Mouse (Mus musculus) liver, postnatal 0 days (tissue): ENCODE measurements around the gene Mical3. TPM values are rescaled to one million over a fixed set of nuclear protein-coding genes. Genes with fewer than 3 reads are reported as not detected.

Experiments
- ATAC-seq: fragments of 200-750 bp; cut with Nextera tagmentation; 2 replicates; pipeline ENCODE4 v1.8.0; 2017; ENCODE audit warnings: mild to moderate bottlenecking, moderate library complexity
- DNase-seq: peaks from one replicate; pipeline ENCODE4 v3.0.0-alpha.2; 2016
- H3K27ac ChIP-seq: fragments of 300-500 bp; sonication (generic); 2 replicates; pipeline ENCODE4 v1.5.1; 2014; ENCODE audit warnings: antibody characterized with exemption, moderate library complexity, mild to moderate bottlenecking, low read depth
- H3K27me3 ChIP-seq: fragments of 300-500 bp; sonication (generic); 2 replicates; pipeline ENCODE4 v1.6.1; 2014; ENCODE audit warnings: low read length, control low read depth, mixed read lengths; ENCODE audit not compliant: insufficient read depth
- H3K36me3 ChIP-seq: fragments of 300-500 bp; sonication (generic); replicated peaks from 2 replicates; pipeline ENCODE4 v1.6.1; 2014; ENCODE audit warnings: mild to moderate bottlenecking, control low read depth, low read length, moderate library complexity, mixed read lengths; ENCODE audit not compliant: insufficient read depth
- H3K4me1 ChIP-seq: fragments of 300-500 bp; sonication (generic); 2 replicates; pipeline ENCODE4 v1.6.1; 2014; ENCODE audit warnings: antibody characterized with exemption, mild to moderate bottlenecking, control low read depth; ENCODE audit not compliant: insufficient read depth
- H3K4me2 ChIP-seq: fragments of 300-500 bp; sonication (generic); 2 replicates; pipeline ENCODE4 v1.6.1; 2014; ENCODE audit warnings: low read depth, mild to moderate bottlenecking, low read length, moderate library complexity, mixed read lengths
- H3K4me3 ChIP-seq: fragments of 300-500 bp; sonication (generic); 2 replicates; pipeline ENCODE4 v1.5.1; 2014; ENCODE audit warnings: low read depth, low read length
- H3K9ac ChIP-seq: fragments of 300-500 bp; sonication (generic); replicated peaks from 2 replicates; pipeline ENCODE4 v1.6.1; 2014; ENCODE audit warnings: mild to moderate bottlenecking, moderate library complexity
- H3K9me3 ChIP-seq: fragments of 300-500 bp; sonication (generic); 2 replicates; pipeline ENCODE4 v1.6.1; 2016; ENCODE audit warnings: mild to moderate bottlenecking, control low read depth, low read length, mixed read lengths
- CTCF ChIP-seq: sonication (generic); IDR thresholded peaks from 2 replicates; pipeline ENCODE4 v1.5.1; 2016; ENCODE audit warnings: antibody characterized with exemption, low read depth
- EP300 ChIP-seq: IDR thresholded peaks from 2 replicates; pipeline ENCODE4 v1.6.1; 2016; ENCODE audit warnings: antibody characterized with exemption, low read depth, mild to moderate bottlenecking
- WGBS: fragments of 180-500 bp; shearing (Covaris S2); extraction: QIAGEN DNeasy Blood & Tissue Kit; methylation state at CpG from one replicate; pipeline ENCODE4 v1.1.7; 2014; ENCODE audit not compliant: insufficient replicate concordance; 5-methylcytosine and 5-hydroxymethylcytosine counted together
- polyA plus RNA-seq: library from polyadenylated mRNA; unstranded; fragments of >200 nt; fragmentation: Nextera tagmentation; extraction: Ambion mirVana; gene quantifications from 2 replicates; pipeline ENCODE4 v1.2.1, GENCODE M21; 2015

Gene Mical3
- polyA plus RNA-seq, 1 experiment from 2014 or later: 4.5 TPM

DNA sequence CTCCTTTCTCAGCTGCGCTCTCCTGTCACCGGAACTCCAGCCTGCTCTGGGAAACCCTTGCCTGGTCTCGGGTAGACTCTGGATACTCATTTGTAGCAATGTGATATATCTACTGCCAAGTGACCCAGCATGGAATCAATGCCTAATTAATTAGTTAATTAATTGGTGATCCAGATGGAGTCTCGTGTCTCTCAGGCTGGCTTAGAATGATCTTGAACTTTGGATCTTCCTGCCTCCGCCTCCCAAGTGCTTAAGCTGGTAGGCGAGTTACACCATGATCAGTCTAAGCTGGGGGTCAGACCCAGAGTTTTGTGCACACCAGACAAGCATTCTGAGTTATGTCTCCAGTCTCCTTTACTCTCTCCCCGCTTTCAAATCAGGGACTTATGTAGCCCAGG, 189.7 kb downstream of the Mical3 start:
- H3K4me1 ChIP-seq: peaks cover 5% of the 10 kb centered on the region
- no peak overlapping the region for H3K9ac ChIP-seq
- WGBS: 86% methylated on average over 7 of the region's 7 CpGs
- ATAC-seq: no peak
- H3K27ac ChIP-seq: no peak overlapping the region
- no peaks in the 10 kb centered on the region for H3K9me3 ChIP-seq
- no peaks in the 10 kb centered on the region for H3K36me3 ChIP-seq
- H3K4me3 ChIP-seq: no peak overlapping the region
- DNase-seq: no peak
- no peak overlapping the region for H3K4me2 ChIP-seq
- no peaks in the 10 kb centered on the region for H3K27me3 ChIP-seq
- TF ChIP-seq EP300: no peak
- no peak for TF ChIP-seq CTCF

DNA sequence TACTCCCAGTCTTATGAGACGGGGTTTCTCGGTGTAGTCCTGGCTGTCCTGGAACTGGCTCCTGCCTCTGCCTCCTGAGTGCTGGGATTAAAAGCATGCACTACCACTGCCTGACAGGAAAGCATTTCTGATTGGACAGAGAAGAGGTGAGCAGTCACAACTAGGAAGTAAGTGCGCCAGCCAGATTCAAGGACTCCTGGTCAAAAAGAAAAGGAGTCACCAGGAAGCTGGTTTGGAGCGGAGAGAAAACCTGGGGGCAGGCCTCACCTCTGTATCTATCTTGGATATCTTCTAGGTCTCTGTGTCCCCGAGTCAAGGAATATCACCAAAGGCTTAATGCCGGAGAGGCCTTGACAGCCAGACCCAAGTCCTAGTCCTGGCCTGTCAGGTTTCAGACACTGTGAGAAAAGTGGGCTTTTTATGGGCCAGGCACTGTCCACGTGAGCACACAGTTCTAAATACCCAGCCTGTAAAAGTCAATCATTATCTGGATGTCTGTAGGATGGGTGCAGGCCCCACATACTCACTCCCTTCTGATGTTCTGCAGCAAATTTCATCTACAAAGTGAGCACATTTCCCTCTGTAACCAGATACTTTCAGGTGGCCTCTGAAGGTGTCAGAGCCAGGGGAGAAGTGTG, 190.2 kb downstream of the Mical3 start:
- no peak overlapping the region for H3K4me3 ChIP-seq
- ATAC-seq (no peak), DNase-seq (no peak)
- no peak overlapping the region for H3K9ac ChIP-seq
- H3K27me3 ChIP-seq: no peaks in the 10 kb centered on the region
- H3K9me3 ChIP-seq: no peaks in the 10 kb centered on the region
- H3K4me1 ChIP-seq: peaks cover 3% of the 10 kb centered on the region
- TF ChIP-seq CTCF (no peak), EP300 (no peak)
- no peak overlapping the region for H3K27ac ChIP-seq
- H3K36me3 ChIP-seq: no peaks in the 10 kb centered on the region
- WGBS: 89% methylated on average over 7 of the region's 7 CpGs
- H3K4me2 ChIP-seq: no peak overlapping the region

DNA sequence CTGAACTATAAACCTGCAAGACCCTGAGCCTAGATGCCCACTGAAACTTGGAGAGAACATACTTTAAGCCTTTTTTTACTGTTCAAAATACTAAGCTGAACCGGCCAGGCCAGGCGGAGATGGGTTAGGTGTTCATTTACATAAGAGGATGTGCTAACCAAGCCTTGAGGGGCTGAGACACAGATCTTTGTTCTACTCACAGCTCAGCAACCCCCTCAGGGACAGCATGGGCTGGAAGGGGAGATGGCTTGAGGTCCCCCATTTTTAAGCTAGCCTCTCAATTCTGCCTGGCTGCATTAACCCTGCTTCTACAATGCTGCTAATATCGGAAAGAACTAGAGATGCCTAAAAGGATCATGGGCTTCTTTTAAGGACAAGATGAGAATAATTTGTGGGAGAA, 191.0 kb downstream of the Mical3 start:
- H3K4me1 ChIP-seq: peaks cover 2% of the 10 kb centered on the region
- TF ChIP-seq EP300: no peak
- no peak for TF ChIP-seq CTCF
- no peak overlapping the region for H3K27ac ChIP-seq
- H3K4me2 ChIP-seq: no peak overlapping the region
- no peak for ATAC-seq
- H3K27me3 ChIP-seq: no peaks in the 10 kb centered on the region
- no peak overlapping the region for H3K9ac ChIP-seq
- WGBS: 86% methylated on average over 3 of the region's 3 CpGs
- DNase-seq: no peak
- H3K9me3 ChIP-seq: no peaks in the 10 kb centered on the region
- no peaks in the 10 kb centered on the region for H3K36me3 ChIP-seq
- H3K4me3 ChIP-seq: no peak overlapping the region

DNA sequence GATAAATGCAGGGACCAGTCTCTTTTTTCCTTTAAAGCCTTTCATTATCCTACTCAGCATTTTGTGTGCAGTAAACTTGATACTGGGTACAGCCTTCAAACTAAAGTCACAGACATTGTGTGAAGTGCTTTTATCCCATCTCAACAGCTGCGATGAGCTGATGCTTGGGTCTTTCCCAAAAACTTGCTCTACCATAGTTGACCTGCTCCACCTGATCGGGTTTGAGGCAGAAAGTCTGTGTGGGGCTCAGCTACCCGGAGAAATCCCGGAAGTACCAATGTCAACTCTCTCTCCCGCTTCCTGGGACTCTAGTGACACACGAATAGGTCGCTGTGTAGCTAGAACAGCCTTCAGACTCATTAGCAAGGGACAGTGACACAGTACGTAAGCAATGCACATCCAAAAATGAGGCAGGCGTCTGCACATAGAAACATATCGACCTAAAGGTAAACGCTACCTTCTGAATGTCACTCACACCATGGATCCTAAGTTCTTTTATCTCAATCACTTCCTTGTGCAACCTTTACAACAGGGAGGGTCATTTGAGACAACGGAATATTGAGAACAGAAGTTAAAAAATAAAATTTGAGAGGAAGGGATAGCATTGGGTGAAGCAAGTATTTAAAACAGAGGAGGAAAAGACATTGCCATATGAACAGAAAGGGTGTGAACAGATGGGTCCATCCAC, 191.9 kb downstream of the Mical3 start:
- H3K9ac ChIP-seq: no peak overlapping the region
- H3K4me3 ChIP-seq: no peak overlapping the region
- no peak overlapping the region for H3K4me2 ChIP-seq
- H3K27ac ChIP-seq: no peak overlapping the region
- H3K4me1 ChIP-seq: peaks cover 2% of the 10 kb centered on the region
- H3K27me3 ChIP-seq: no peaks in the 10 kb centered on the region
- WGBS: 81% methylated on average over 12 of the region's 12 CpGs
- ATAC-seq (no peak), DNase-seq (no peak)
- TF ChIP-seq EP300 (no peak), CTCF (no peak)
- H3K36me3 ChIP-seq: 0 out of 2 replicates have a peak, but pooled peaks cover 4% of the 10 kb centered on the region
- no peaks in the 10 kb centered on the region for H3K9me3 ChIP-seq

DNA sequence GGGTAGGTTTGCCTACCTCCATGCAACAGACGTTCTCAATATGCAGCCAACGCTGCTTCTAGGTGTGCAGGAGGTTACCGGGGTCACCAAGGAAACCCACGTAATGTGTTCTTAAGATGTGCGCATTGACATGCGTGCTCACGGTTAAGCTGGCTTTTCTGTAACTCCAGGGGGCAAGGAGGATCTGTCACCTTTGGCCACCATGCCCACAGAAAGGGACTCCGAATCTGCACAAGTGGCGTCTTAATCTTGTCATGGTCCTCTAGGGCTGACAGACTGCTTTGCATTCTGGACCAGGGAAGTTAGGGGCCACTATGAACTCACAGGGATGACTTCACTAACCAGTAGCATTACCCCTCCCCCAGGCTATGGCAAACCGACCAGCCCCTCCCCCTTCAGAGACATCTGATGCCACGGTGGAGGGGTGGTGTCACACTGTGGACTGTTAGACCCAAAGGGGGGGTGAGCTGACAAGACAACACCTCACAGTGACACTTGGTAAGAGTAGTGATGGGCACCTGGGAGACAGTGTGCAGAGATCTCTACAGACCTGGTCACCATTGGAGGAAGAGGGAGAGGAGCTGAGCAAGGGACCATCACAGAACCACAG, 192.7 kb downstream of the Mical3 start:
- H3K27ac ChIP-seq: no peak overlapping the region
- TF ChIP-seq EP300: no peak
- no peak for TF ChIP-seq CTCF
- no peak overlapping the region for H3K4me2 ChIP-seq
- no peak overlapping the region for H3K4me3 ChIP-seq
- no peaks in the 10 kb centered on the region for H3K27me3 ChIP-seq
- 75% methylated on average over 11 of the region's 11 CpGs for WGBS
- H3K9ac ChIP-seq: no peak overlapping the region
- no peaks in the 10 kb centered on the region for H3K9me3 ChIP-seq
- 0 out of 2 replicates have a peak, but pooled peaks cover 4% of the 10 kb centered on the region for H3K36me3 ChIP-seq
- no peak for DNase-seq
- ATAC-seq: 0 out of 2 replicates have a peak, but pooled peaks have one; percentile 27
- H3K4me1 ChIP-seq: peaks cover 2% of the 10 kb centered on the region

DNA sequence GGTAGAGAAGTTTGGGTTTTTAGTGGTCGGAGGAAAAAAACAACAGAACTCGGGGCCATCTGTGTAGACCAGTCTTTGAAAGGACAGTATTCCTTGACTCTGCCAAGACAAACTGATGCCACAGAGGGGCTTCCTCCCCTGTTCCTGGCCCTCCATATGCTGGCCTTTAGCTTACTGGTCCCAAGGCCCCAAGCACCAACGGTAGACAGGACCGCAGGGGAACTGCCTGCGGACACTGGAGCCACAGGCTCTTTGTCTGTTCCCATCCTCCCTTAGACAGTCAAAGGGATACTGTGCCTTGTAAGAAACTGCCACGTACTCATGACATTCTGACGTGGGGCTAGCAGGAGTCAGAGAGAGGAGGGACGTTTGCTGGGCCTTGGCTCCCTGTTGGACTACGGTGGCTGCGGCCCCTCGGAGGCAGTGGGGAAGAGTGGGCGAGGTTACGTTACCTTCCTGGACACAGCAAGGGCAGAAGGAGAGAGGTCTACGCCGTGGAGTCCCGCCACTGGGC, 193.6 kb downstream of the Mical3 start:
- no peaks in the 10 kb centered on the region for H3K27me3 ChIP-seq
- TF ChIP-seq EP300 (no peak), CTCF (no peak)

More for the DNA sequence above, 193.6 kb downstream of the Mical3 start:
- Histone ChIP-seq H3K36me3 (peaks cover 11% of the 10 kb centered on the region; the same call in 1 of the 2 replicates), H3K9ac (no peak overlapping the region), H3K9me3 (no peaks in the 10 kb centered on the region), H3K4me2 (no peak overlapping the region), H3K4me1 (peaks cover 2% of the 10 kb centered on the region), H3K4me3 (no peak overlapping the region), H3K27ac (no peak overlapping the region)
- ATAC-seq (no peak), DNase-seq (no peak)
- 82% methylated on average over 16 of the region's 16 CpGs for WGBS
